31 mouse cellular contexts compared by ENCODE assay signal in genomic region chr5:50820674-50821073, GRCm38 (mm10).
"Had no signal": no experiment of that assay in that cellular context is flagged by ENCODE, and none has a peak within 500 bp of the region (broad histone marks: within the 10 kb centered on the region; RNA-seq: fewer than 3 reads in every experiment).

No protein-coding gene starts in this region.

- DNase-seq: heart, postnatal 10 days; heart, postnatal 14 days; heart, postnatal 36 days; heart, postnatal 4 days; kidney, adult 11 months; kidney, adult 18-20 months; kidney, adult 2 months; kidney, adult 8-10 months; kidney, adult 9 months; kidney, postnatal 10 days; kidney, postnatal 25 days; kidney, postnatal 36 days; kidney, postnatal 4 days; layer of hippocampus, adult 9-11 months; layer of hippocampus, postnatal 36 days had no signal

- H3K27me3 ChIP-seq: heart, embryonic 12.5 days; heart, embryonic 13.5 days; heart, embryonic 15.5 days; hindbrain, embryonic 12.5 days; hindbrain, embryonic 13.5 days; hindbrain, embryonic 15.5 days; kidney, embryonic 15.5 days had no signal

- H3K36me3 ChIP-seq: heart, embryonic 10.5 days; heart, embryonic 12.5 days; heart, embryonic 13.5 days; heart, embryonic 15.5 days; hindbrain, embryonic 10.5 days; hindbrain, embryonic 12.5 days; hindbrain, embryonic 13.5 days; hindbrain, embryonic 15.5 days; kidney, embryonic 15.5 days had no signal

- ATAC-seq: hindbrain, embryonic 16.5 days; hindbrain, postnatal 0 days; inflammation-experienced regulatory T-cells, adult 6 months had no signal

- H3K4me2 ChIP-seq: heart, embryonic 11.5 days; heart, embryonic 12.5 days; heart, embryonic 13.5 days; heart, embryonic 15.5 days; hindbrain, embryonic 12.5 days; hindbrain, embryonic 13.5 days; hindbrain, embryonic 15.5 days; kidney, embryonic 15.5 days had no signal

- H3K4me3 ChIP-seq: heart, embryonic 10.5 days; heart, embryonic 12.5 days; heart, embryonic 13.5 days; heart, embryonic 15.5 days; hindbrain, embryonic 10.5 days; hindbrain, embryonic 12.5 days; hindbrain, embryonic 13.5 days; hindbrain, embryonic 15.5 days; kidney, embryonic 15.5 days; layer of hippocampus, adult 2 months; left cerebral cortex, adult 2 months had no signal

- H3K4me1 ChIP-seq: heart, embryonic 10.5 days; heart, embryonic 12.5 days; heart, embryonic 13.5 days; heart, embryonic 15.5 days; hindbrain, embryonic 10.5 days; hindbrain, embryonic 12.5 days; hindbrain, embryonic 13.5 days; hindbrain, embryonic 15.5 days; kidney, embryonic 15.5 days had no signal

- H3K27ac ChIP-seq: heart, embryonic 10.5 days; heart, embryonic 13.5 days; heart, embryonic 15.5 days; hindbrain, embryonic 10.5 days; hindbrain, embryonic 12.5 days; hindbrain, embryonic 13.5 days; hindbrain, embryonic 15.5 days; hindbrain, postnatal 0 days; kidney, embryonic 15.5 days; kidney, postnatal 0 days; layer of hippocampus, adult 2 months; left cerebral cortex, adult 2 months had no signal

- H3K9ac ChIP-seq: heart, embryonic 12.5 days; heart, embryonic 13.5 days; heart, embryonic 15.5 days; hindbrain, embryonic 12.5 days; hindbrain, embryonic 13.5 days; hindbrain, embryonic 15.5 days; kidney, embryonic 15.5 days had no signal

- H3K9me3 ChIP-seq: heart, embryonic 10.5 days; heart, embryonic 12.5 days; heart, embryonic 13.5 days; heart, embryonic 15.5 days; hindbrain, embryonic 10.5 days; hindbrain, embryonic 12.5 days; hindbrain, embryonic 13.5 days; hindbrain, embryonic 15.5 days; kidney, embryonic 15.5 days had no signal
